Mouse (Mus musculus) adrenal gland, postnatal 36 days (tissue): ENCODE results near the gene Spink4. TPM values are rescaled to one million over a fixed set of nuclear protein-coding genes. Genes with fewer than 3 reads are reported as not detected.

Source experiments
- DNase-seq, 2 experiments: peaks; one replicate each; pipeline ENCODE4 v3.0.0; 2021; ENCODE audit warnings: mixed read lengths in 1 of 2
- long read RNA-seq, 2 experiments: library from polyadenylated mRNA; stranded (forward); transcript quantifications; one replicate each; pipeline ENCODE4 v2.0.0; 2021; ENCODE audit warnings: borderline sequencing depth in 2 of 2
- total RNA-seq, 2 experiments: library from RNA; stranded (reverse); gene quantifications; 2 replicates each; pipeline ENCODE4 v1.2.3; 2021

Gene Spink4
- total RNA-seq, result 10 to 100 TPM in 1 of 2 experiments, not detected in 1; 12.8 TPM
- long read RNA-seq, experiment 1, transcript Spink4-201 (4 exons, 397 nt), result major isoform, 11 of 15 reads
- long read RNA-seq, experiment 1, partial matches to known transcripts, result 2 of 15 reads
- long read RNA-seq, experiment 1, other reads (novel, unspliced or antisense), result 2 of 15 reads
- long read RNA-seq, experiment 2, result 0 reads

DNA sequence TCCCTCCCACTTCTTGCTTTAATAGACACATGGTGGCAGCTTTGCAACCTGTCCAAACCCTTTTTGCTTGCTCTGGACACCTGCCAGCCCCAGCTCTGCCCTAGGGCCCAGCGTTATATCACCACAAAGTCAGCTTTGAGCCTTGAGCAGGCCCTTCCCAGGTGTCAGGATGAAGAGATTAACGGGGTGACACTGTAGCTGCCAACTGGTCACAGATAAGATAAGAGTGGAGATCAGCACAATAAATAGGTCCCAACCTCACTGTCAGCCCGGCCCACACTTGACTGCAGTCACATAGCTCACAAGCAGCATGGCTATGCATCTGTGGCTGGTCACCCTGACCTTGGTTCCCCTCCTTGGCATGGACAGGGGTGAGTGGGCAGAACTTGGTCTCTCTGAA is at the start of gene Spink4:
TSS of gene Spink4 (plus strand) at position 268 of the 400 bp plus-strand sequence.
- DNase-seq, result peak; percentile 49 to 52

DNA sequence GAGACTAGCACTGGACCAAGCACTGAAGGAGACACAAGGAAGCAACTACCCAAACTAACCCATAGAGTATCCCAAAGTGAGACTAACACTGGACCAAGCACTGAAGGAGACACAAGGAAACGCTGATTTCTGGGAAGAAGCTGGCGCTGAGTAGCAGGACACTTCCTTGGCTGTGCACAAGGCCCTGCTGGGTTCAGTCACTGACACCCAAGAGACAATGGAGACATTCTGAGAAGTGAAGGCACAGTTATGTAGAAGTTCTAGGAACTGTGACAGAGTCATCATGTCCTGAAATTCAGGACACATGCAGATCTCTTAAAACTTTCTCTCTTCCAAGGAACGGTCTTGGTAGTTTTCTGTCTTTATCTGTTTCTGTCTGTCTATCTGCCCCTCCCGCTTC is 49.6 kb upstream of the Spink4 start:
- DNase-seq, result no peak

DNA sequence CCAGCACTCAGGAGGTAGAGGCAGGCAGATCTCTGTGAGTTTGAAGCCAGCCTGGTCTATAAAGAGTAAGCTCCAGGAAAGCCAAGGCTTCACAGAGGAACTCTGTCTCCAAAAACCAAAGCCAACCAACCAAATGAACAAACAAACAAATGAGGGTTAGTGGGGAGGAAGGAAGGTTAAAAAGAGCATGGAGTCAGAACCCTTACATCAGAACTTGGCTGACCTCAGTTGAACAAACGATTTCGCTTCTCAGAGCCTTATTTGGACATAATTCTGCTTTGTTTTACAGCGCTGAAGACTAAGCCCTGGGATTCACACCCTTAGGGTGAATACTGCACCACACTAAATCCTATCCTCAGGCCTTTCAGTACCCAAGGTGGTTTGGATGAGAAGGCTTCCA is 47.7 kb upstream of the Spink4 start:
- DNase-seq, result no peak

DNA sequence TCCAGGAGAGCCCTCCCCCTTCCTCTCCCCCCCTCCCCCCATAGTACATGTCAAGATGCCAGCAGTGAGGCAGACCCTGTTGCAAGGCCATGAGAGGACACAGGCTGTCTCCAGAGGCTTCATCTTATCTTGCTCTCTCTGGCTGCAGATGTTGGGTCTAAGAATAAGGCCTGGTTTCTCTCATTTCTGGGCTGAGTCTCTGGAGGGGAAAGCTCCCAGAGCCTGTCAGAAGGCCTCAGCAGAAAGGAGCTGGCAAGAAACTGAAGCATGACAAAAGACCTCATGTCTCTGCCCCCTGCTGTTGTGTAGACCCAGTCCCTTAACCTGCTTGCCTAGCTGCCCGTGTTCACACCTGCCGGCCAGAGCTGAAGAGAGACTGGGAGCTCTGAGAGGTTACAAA is 46.5 kb upstream of the Spink4 start:
- no peak for DNase-seq

DNA sequence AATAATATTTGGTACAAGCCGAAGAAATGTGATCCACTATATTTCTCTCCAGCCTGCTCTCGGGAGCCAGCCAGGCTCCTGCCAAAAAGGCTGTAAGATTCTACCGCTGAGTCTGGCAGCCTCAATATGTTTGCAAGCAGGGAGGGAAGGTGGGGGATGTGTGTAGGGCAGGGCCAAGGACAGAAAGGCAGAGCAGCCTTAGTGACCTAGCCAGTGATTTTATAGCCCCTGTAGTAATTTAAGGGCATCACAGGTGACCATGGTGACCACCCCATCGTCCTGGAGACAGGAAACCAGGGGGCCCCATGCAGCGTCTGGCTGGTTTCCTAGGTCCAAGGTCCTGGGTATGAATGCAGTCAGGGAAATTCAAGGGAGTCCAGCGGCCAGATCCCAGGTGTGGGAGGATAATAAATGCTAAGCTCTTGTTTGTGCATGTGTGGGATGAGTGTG is 45.7 kb upstream of the Spink4 start:
- no peak for DNase-seq

DNA sequence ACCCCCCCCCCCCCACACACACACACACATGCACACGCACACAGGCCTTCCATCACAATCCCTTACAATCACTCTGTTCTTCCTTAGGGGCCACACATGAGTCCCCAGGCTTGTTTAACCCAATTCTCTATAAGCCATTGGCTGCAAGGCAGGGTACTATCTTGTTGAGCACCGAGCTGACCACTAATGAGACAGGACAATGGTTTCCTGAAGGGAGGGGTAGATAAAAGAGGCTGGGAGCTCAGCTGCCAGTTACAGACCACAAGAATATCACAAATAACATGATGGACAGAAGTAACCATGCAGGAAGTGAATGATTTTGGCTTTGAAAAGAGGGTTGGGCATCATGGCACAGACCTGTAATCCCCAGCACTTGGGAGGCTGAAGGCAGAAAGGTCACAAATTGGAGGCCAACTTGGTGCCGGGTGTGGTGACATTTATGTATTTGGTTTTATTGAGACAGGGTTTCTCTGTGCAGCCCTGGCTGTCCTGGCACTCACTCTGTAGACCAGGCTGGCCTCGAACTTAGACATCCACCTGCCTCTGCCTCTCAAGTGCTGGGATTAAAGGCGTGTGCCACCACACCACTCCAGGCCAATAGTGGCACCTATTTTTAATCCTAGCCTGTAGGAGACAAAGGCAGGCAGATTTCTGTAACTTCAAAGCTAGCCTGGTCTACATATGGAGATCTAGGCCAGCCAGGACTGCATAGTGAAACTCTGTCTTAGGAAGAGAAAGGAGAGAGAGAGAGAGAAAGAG is 44.9 kb upstream of the Spink4 start:
- no peak for DNase-seq

DNA sequence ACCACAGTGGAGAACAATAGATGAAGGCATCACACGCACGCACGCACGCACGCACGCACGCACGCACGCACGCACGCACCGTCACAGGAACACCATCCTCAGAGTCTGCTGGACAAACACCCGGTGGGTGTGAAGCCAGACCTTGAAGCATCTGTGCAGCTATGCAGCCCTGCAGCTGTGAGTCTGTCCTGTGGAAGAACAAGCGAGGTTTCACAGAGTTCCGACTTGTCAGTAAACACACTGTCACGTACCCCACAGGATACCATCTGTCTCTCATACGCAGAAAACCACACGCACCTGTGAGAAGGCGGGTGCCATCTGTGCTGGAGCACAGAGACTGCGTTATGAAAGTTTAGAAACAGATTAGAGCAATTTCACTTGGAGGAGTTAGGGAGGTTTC is 44.0 kb upstream of the Spink4 start:
- DNase-seq, result no peak

DNA sequence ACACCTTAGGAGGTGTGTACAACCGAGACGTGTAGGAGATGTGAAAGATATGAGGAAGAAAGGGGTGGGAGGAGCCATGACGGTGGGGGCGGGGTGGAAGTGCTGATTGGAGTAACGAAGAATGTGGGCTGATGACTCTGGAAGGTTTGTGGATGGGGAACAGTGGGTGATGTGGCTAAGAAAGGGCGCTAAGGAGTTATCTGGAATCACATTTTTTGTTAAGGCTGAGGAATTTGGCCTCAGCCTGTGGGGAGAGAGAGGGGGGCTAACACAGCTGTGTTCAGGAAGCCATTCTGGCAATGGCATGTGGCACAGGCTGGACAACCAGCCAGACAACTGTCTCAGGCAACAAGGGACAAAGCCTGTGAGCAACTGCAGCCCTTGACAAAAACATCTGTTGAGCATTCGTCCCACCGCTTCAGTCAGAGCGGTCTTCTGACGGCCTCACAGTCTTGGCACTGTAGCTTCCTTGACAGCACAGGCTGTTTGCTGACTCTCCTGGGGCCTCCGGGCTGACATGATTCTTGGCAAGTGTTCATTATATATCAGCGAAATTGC is 43.0 kb upstream of the Spink4 start:
- DNase-seq, result no peak

DNA sequence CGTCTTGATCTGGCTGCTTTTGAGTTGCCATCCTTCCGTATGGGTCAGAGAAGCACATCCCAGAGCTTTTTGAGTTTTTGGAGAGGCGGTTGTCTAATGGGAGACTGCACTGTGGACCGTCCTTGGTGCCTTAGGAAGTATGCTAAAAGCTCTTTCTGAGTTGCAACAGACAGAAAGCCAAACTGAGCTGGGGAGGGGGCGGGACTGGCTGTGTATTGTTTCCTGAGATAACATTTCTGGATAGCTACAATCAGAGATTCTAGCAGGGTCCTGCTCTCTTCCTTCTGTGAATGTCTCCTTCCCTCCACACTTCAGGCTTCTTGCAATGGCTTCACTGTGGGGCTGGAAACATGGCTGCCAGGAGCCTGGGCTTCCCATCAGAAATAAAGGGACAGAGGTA is 42.3 kb upstream of the Spink4 start:
- no peak for DNase-seq

DNA sequence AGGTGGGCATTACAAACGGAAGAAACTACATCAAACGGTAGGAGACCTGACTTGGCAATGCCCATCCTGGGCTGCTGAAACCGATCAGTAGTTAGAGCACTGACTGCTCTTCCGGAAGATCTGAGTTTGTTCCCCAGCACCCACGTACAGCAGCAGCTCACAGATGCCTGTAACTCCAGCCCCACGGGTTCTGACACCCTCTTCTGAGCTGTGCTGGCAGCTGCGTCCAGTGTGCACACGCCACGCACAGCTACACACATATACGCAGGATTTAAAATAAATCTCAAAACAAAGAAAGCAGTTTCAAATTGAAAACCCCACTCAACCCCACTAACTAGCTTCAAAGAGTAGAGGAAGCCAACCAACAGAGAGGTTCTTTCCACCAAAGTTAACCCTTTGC is 36.7 kb upstream of the Spink4 start:
- DNase-seq, result no peak

DNA sequence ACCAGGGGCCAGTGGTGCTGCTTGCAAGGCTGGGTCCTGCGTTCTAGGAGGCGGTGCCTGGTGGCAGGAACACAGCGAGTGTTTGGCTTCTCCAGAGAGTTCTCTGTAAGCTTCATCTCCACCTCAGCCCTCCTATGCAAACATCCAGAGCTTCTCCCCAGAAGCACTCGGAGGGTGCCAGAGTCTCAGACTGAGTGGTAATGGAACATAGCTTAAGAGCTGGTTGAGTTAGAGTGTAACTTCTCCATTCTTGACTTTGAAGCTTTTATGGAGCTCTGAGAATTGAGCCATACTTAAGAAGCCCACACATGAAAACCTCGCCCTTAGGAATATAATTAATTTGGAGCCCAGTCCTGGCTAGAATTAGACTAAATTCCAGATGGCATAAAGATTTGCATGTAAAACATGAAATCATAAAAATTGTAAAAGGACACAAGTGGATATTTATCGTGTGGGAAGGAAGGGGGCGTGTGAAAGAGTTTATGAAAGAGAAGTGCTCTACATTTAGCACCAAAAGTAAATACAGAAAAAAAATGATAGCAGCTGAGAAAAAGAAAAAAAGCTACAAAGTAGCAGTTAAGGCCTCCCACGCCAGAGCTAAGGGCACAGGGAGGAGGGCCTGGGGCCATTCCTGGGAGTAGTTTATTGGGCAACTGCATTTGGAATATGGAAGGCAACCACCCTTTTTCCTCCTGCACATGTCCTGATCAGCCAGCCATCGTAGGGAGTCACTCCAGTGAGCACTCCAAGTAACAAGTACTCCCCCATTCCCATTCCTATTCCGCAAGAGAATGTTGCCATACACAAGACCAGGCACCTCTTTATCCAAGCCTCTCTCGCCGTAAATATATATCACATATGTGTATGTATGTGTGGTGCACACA is 35.3 kb upstream of the Spink4 start:
- DNase-seq, result no peak

DNA sequence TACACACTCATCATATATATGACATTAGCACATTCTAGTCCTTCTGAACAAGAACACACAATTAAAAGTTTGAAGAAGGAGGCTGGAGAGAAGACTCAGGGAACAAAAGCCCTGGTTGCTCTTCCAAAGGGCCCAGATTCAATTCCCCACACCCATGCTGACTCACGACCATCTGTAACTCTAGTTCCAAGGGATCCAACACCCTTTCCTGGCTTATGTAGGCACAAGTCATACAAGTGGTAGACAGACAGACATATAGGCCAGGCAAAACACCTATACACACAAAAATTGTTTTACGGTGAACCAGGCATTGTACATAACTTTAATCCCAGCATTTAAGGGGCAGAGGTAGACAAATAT is 34.7 kb upstream of the Spink4 start:
- peak in 1 of 2 experiments; percentile 39 for DNase-seq

DNA sequence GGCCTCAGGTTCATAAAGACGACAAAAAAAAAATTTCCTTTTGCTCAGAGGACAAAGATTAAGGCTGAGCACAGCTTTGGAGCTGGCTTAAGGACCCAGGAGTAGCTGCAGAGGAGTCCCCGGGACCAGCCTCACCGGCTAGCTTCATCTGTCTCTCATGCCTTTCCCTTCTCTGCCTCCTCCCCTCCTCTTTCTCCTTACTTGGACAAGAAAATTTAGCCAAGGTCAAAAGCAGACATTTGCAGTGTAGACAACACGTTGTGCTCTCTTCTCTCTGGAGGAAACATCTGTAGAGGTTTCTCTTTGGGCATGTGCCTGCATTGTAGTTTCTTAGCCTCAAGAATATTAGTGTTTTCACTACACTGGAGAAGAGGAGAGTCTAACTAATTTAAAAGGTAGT is 34.0 kb upstream of the Spink4 start:
- DNase-seq, result no peak

DNA sequence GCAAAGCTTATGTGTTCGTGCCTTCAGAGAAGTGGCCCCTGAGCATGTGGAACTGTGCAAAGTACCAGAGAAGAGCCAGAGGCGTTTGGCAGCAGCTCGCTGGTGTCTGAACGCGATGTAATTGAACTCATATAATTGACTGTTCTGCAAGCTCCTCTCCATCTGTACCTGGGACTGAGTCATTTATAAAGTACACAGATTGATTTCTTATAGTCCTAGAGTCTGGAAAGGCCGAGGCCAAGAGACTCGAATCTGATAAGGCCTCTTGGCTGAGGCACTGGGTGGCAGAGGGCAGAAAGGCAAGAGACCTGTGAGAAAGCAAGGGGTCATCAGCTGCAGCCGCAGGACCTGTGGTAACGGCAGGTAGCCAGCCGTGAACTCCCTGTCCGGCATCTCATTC is 31.0 kb upstream of the Spink4 start:
- no peak for DNase-seq

DNA sequence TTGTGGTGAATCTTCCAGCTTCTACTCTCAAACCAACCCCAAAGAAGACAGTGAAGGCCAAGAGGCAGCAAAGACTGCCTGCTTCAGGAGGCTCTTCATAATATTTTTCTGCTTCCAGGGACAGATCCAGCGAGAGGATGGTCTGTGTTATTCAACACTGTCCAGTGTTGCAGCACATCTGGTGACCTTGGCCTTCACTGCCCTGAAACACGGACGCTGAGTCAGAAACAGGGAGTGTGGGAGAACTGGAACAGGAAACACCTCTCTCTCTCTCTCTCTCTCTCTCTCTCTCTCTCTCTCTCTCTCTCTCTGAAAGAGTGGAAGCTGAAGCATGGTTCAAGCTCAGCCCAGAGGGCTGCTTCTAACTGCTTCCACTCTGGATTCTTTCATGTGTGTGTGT is 30.6 kb upstream of the Spink4 start:
- peak; percentile 71 to 79 for DNase-seq

DNA sequence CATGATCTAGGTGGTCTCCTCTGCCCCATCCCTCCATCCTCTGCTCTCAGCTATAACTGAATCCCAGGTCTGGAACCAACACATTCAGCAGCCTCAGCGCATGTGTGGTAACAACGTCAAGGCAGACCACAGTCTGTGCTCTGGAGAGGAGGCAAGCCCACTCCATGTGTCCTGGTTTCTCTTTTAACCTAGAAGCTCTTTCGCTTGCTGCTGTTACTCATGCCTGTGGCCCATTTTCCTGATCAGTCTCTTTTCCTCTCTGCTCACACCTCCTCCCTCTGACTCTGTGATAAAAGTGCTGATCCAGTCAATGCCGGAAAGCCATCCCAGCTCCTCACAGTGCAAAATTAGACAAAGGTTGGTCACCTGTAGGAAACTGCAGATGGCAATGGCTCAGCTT is 29.9 kb upstream of the Spink4 start:
- no peak for DNase-seq

DNA sequence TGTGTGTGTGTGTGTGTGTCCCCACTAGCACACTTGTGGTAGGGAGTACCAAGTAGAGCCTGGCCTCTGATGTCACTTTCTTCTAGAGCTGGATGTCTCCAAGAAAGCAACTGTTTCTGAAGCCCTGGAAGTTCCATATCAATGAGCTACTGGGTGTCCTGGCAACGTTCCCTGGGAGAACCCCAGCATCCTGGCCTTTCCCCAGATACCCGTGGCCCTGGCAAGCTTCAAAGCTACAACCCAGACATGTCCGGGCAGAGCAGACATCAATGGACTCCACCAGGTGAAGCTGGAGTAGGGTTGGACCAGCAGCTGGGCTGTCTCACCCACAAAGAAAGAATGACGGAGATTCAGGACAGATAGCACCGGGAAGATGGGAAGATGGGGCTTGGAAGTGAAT is 28.6 kb upstream of the Spink4 start:
- DNase-seq, result no peak

DNA sequence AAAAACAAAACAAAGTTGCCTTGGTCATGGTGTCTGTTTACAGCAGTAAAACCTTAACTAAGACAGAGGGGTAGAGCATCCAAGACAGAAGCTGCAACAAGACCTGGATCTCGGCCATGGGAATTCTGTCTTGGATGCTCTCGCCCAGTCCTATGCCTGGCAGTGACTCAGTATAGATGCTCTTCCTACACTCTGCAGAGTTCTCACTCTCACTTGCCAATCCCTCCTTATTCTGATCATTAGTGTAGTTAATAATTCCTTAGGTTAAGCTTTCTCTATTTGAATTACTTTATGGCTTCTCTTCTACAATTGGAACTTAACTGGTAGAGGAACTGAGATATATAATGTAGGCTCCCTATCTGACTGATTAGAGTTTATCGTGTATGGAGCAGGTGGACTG is 24.7 kb upstream of the Spink4 start:
- DNase-seq, result no peak

DNA sequence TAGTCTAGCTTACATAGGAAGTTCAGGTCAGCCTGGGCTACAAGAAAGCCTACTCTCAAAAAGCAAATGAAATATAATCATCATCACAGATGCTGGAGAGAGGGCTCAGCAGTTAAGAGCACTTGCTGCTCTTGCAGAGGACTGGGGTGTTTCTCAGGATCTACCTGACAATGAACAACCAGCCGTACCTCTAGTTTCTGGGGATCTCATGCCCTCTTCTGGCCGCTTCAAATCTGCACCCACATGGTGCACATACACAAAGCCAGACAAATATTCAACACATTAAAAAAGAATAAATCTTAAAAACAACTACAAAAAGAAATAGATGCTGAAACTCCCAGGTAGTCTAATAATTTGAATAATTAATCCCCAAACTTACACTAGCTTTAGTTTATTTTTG is 24.2 kb upstream of the Spink4 start:
- DNase-seq, result no peak

DNA sequence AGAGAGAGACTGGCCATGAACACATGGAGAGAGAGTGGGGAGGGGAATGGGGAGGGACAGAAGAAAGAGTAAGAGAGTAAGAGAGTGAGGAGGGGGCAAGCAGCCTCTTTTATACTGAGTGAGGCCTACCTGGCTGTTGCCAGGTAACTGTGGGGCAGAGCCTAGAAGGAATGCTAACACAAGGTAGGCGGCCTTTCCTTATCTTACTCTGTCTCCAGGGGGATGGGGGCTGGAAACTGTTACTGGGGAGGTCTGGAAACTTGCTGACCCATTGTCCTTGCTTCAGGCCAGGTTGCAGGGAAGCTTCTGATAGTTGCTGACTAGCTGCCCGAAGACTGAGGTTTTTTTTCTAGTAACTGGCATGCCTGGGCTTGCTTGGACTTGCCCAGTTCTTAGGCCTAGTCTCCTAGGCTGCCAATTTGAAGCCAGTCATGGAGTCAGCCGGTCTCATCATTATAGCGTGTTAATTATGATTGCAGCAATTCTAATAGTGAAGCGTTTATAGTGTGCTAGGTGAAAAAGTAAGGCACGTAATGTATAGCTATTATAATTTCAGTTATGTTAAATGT is 21.3 kb upstream of the Spink4 start:
- DNase-seq, result no peak

DNA sequence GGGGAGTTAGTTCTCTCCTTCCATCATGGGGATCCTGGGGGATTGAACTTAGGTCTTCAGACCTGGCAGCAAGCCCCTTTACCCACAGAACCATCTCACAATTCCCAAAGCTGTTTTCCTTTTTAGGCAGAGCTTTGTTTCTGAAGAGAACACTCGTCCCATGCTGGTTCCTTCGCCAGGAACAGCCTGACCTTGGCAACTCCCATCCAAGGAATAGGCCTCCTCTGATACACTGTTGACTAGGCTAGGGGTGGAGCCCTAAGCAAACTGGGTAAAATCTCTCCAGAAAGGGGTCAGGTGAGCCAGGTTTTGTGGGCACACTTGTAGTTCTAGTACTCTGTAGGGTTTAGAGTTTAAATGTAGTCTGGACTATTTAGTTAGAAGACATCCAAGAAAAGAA is 20.6 kb upstream of the Spink4 start:
- peak in 1 of 2 experiments; percentile 41 for DNase-seq

DNA sequence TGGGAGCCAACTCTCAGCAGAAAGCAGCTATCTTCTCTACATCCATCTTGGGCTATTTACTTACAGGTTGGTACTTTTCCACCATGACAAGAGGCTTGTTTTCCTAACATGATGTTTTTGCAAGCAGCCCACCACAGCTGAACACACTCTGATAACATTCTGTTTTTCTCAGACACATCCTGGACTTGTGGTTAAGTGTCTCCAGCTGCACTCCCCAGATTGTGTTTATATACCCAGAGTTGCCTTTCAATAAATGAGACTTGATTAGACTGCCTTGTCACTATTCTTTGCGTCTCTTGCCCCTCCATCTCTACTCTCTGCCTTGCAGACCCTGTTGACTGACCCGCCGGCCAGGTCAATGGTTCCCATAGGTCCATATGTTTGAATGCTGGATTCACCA is 19.8 kb upstream of the Spink4 start:
- DNase-seq, result no peak

DNA sequence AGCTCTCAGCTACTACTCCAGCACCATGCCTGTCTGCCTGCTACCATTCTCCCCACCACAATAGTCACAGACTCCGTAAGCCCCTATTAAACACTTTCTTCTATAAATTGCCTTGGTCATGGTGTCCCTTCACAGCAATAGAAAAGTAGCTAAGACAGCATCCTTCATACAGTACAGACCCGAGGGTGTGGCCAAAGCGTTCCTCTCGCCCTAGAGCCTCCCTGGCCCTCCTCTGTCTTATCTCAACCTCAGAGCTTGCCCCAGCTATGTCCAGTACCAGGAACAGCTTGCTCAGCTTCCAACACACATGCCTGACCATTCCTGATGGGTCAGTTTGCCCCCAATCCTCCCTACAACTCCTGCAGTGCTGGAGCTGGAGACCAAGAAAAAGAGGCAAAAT is 19.2 kb upstream of the Spink4 start:
- no peak for DNase-seq
